Mouse (Mus musculus) adrenal gland, adult 18-20 months (tissue): ENCODE results near the gene A730015C16Rik. TPM values are rescaled to one million over a fixed set of nuclear protein-coding genes. Genes with fewer than 3 reads are reported as not detected.

Source experiments
- DNase-seq, 2 experiments: peaks; one replicate each; pipeline ENCODE4 v3.0.0; 2021 to 2022; ENCODE audit warnings: low spot score in 2 of 2
- long read RNA-seq, 2 experiments: library from polyadenylated mRNA; stranded (forward); transcript quantifications; one replicate each; pipeline ENCODE4 v2.0.0; 2021
- total RNA-seq, 2 experiments: library from RNA; stranded (reverse); gene quantifications; 1 replicate in 1 of 2; 2 replicates in 1 of 2; pipeline ENCODE4 v1.2.3; 2021

A730015C16Rik gene
- not detected for total RNA-seq
- long read RNA-seq, experiment 1, partial matches to known transcripts = 0 of 2 reads
- long read RNA-seq, experiment 1, other reads (novel, unspliced or antisense) = 0 of 2 reads
- long read RNA-seq, experiment 2, partial matches to known transcripts = 0 of 1 reads
- long read RNA-seq, experiment 2, other reads (novel, unspliced or antisense) = 0 of 1 reads

DNA sequence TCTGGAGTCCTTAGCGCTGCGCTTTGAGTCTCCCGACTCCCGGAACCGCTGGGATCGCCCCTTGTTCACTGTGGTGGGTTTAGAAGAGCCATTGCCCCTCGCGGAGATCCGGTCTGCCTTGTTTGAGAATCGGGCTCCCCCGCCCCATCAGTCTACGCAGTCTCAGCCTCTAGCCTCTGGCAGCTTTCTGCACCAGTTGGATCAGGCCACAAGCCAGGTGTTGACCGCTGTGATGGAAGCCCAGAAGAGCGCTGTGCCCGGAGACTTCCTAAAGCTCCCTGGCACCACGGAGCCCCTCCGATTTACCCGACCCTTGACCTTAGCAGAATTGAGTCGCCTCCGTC lies at the start of gene A730015C16Rik:
A730015C16Rik (minus strand) TSS at position 115 of the 344 bp plus-strand sequence.
- DNase-seq = no peak

DNA sequence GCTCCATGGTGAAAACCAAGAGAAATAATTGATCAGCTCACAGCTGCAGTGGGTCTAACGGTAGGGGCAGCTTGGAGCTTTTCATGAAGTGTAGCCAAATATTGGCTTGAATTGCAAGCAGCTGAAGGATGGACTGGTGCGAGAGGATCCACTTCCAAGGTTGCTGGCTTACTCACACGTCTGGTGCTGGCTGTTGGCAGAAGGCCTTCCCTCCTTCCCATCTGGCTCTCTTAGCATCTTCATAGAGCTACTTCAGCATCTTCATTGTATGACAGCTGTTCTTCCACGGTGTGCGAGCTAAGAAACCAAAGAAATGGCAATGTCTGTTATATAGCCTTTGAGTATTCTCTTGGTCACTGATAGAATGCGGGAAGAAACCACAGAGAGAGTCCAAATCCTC lies 42.5 kb upstream of the A730015C16Rik start:
- DNase-seq = no peak

DNA sequence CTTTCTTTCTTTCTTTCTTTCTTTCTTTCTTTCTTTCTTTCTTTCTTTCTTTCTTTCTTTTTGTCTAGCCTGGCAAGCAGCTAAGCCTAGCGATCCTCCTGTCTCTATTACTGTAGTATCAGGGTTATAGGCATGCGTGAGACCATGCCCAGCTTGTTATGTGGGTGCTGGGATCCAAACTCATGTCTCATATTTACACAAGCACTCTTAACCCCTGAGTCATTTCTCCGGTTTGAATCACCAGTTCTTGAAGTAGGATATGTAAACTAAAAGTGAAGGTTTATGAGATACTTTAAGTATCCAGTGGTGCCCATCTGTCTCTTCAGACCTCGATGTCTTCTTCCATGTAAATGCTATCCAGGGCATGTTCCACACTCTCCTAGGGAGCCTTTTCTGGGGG lies 39.0 kb upstream of the A730015C16Rik start:
- no peak for DNase-seq

DNA sequence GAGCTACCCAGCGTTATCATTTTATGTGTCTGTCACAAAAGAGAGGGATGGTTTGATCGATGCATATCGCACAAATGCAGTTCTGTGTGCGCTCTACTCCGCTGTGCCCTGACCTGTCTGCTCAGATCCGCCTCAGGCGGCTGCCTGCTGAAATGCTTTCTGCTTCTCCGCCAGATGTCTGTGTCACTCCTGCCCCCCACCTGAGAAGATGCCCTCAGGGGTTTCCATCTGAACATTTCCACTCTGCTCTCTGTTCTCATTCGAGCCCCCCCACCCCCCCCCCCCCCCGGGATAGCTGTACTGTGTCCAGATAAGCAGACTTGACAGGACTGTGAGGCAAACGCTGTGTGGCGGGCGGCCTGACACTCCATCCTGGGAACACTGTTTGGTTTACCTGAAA lies 35.4 kb upstream of the A730015C16Rik start:
- DNase-seq = no peak

DNA sequence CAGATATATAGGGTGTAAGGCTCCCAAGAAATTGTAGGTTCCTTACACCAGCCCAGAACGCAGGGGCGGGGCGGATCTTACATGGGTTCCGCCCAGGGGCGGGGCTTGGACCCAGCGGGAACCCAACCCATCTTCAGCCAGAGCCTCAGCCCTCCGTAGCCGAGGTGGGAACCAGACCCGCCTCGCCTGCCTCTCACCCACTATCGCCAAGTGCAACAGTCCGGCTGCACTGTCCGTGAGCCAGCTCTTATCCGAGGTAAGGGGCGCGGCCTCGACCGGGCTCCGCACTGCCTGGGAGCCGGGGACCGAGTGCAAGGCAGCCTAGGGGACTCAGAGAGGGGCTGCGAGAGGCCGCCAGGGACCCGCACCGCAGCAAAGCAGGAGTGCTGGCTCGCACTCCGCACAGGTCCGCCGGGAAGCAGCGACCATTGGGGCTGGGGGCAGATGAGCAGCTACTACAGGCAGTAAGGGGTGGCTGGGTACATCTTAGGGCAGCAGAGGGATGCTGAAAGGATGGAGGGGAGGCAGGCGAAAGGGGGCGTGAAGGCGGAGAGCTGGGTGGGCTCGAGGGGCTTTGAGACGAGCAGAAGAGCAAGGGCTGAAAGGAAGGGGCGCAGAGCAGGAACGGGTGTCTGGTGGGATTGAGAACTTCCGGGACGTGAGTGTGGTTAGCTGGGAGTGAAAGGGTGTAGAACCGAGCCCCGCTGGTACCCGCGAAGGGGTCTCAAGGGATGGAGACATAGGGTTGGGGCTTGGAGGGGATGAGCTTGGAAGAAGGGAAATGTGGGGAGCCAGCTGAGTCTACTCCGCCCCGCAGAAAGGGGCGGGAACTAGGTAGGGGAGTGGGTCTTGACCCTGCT lies 30.8 kb upstream of the A730015C16Rik start, which contains the start of gene Rab3b:
Rab3b (plus strand) TSS at position 101 of the 860 bp plus-strand sequence.
- DNase-seq = peak; percentile 44 to 53

DNA sequence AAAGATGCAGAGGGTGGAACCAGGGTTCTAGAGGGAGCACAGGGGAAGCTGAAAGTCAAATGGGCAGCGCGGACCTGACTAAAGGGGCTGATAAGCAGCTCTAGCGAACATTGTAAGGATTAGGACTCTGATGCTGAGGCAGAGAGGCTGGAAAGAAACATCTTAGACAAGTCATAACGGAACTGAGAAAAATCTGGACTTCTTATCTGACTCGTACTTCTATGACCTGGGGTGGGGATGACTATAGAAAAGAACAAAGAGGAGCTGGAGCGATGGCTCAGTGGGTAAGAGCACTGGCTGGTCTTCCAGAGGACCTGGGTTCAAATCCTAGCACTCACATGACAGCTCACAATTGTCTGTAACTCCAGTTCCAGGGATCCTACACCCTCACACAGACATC lies 29.5 kb upstream of the A730015C16Rik start:
- no peak for DNase-seq

DNA sequence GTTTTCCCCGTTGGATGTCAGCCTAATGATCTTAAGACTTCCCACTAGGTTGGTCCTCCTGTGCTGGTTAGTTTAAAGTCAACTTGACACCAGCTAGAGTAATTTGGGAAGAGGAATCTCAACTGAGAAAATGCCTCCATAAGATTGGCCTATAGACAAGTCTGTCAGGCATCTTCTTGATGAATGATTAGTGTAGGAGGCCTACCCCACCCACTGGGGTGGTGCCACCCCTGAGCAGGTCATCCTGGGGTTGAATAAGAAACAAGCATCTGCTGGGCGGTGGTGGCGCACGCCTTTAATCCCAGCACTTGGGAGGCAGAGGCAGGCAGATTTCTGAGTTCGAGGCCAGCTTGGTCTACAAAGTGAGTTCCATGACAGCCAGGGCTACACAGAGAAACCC lies 25.3 kb upstream of the A730015C16Rik start:
- no peak for DNase-seq

DNA sequence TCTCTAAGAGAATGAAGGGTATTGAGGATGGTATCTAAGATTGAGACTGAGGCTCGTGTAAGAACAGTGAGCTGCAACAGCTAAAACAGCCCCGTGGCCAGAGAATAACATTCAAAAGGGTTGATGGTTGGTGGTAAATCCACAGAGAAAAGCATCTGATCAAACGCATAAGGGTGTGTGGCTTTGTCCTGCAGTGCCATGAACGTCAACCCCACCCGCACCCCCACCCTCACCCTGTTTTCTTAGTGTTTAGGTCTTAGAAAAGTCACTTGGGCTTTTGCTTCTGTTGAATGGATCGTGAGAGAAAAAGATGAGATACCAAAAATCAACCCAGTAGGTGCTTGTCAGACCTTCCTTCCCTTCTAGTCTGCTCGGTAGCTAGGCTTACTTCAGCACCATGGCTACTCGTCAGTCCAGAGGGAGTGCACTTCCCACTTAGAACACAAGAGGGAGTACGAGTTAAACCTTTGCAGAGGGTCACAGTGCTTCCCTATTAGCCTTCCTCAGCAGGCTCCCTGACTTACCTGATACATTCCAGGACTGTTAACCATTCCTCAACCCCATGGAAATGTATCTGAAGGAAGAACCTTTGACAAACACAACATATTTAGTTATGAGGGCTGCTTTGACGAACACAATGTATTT lies 21.4 kb upstream of the A730015C16Rik start:
- peak; percentile 71 to 84 for DNase-seq

GRCm38 (mm10) chr4:108866806-108867205 lies 18.4 kb upstream of the A730015C16Rik start:
- no peak for DNase-seq

- peak; percentile 70 to 76 for DNase-seq
Measured at GRCm38 (mm10) chr4:108847715-108848504, 509 bp downstream of the A730015C16Rik start, which contains the start of gene Kti12. TSS of gene Kti12 (plus strand) at chr4:108847785.

- DNase-seq = no peak
Measured at GRCm38 (mm10) chr4:108845824-108846569, 2.4 kb downstream of the A730015C16Rik start.

GRCm38 (mm10) chr4:108843336-108843735 lies 5.1 kb downstream of the A730015C16Rik start:
- no peak for DNase-seq

GRCm38 (mm10) chr4:108841920-108842578 lies 6.4 kb downstream of the A730015C16Rik start:
- no peak for DNase-seq

- DNase-seq = no peak
Measured at GRCm38 (mm10) chr4:108838031-108838430, 10.4 kb downstream of the A730015C16Rik start.

DNA sequence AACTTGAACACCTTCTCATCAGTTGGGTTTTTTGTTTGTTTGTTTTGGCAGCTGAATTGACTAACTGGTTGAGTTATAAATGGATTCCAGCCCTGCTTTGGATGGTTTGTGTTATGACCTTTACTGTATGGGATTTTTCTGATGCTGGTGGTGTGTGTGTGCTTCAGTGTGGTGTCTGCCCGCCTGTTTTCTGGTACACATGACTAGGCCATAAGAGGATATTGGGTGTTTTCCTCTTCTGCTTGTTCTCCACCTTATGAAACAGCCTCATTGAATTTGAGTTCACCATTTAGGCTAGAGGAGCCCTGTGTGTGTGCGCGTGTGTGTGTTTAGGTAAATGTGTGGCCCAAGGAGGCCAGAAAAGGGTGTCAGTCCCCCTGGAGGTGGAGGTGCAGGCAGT lies 12.9 kb downstream of the A730015C16Rik start:
- DNase-seq = no peak

DNA sequence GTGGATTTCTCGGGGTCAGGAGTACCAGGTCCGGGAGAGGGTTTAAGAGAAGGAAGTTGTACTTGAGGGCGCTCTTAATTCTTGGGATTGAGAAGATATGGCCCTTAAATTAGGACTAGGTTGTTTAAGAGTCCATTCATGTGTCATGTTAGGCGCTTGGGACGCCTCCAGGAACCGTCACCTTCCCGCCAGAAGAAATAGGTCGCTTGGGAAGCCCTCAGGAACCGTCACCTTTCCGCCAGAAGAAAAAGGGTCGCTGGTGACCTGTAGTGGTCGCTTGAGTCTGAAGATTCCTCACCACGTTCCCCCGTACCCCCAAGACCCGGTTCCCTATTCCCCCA lies 13.5 kb downstream of the A730015C16Rik start:
- peak in 1 of 2 experiments; percentile 10 for DNase-seq

- DNase-seq = peak; percentile 65 to 75
Measured at GRCm38 (mm10) chr4:108834115-108834970, 14.1 kb downstream of the A730015C16Rik start, which contains the start of gene Txndc12. TSS of gene Txndc12 (plus strand) at chr4:108834601.

DNA sequence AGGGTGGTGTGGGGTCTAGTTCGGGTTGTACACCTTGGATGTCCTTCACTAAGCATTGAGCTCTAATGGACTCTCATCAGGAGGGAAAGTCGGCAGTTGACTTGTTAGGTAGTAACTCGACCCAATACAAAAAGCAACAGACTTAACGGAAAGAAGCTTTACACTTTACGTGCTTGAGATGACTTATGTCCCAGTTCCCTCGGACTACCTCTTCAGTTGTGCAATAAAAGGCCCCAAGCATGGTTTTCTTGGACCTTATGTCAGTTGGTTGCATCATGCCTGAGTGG lies 14.6 kb downstream of the A730015C16Rik start:
- no peak for DNase-seq
